Mouse (Mus musculus) ES-Bruce4 (cell line): ENCODE measurements around the gene Rin3.

Experiments used
- CTCF ChIP-seq: IDR thresholded peaks from one replicate; pipeline ENCODE4 v1.8.1; 2011; ENCODE audit warnings: low read depth, low read length
- EP300 ChIP-seq: IDR thresholded peaks from 2 replicates; pipeline ENCODE4 v1.6.1; 2011; ENCODE audit warnings: low read depth, low read length; ENCODE audit not compliant: insufficient read depth

DNA sequence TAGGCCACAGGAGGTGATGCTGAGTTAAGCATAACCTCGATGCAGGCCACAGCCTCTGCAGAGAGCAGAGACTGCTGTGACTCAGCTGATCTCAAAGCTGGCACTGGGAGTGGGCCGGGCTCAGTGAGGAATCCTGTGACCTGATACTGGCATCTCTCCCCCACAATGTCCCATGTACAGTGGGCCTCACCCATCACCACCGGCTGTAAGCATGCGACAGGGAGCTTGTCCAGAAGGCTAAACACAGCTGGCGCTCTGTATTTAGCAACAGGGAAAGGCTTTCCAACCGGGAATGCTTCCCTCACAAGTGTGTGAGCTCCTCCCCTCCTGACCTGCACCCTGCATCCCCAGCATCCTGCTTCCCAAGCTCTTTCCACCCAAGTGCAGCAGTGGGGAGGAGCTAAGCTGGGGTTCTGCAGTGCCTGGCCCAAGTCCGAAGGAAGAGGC is 133.6 kb downstream of the Rin3 start:
- TF ChIP-seq CTCF, result no peak
- no peak for TF ChIP-seq EP300
